Mouse (Mus musculus): Measurements from ENCODE around the gene Cdip1. TPM values are rescaled to one million over a fixed set of nuclear protein-coding genes. Genes with fewer than 3 reads are reported as not detected.
A peak's percentile ranks its signal among the peaks of the same experiment; 100 is the strongest.
"Not testable (repeated sequence)": the region's sequence is repeated elsewhere in the genome, so short reads cannot be mapped to it uniquely, and the experiment has no call there.

The Cdip1 gene
- total RNA-seq, 2 experiments from 2014 or later, result 96.3 to 105 TPM

- DNase-seq, result no peak
Measured at GRCm38 (mm10) chr16:4768719-4769118, 21.4 kb downstream of the Cdip1 start.

GRCm38 (mm10) chr16:4767012-4767790, 22.9 kb downstream of the Cdip1 start:
- no peak for DNase-seq

GRCm38 (mm10) chr16:4765852-4766251, 24.2 kb downstream of the Cdip1 start:
- no peak for DNase-seq

- peak; percentile 36 for DNase-seq
Measured at GRCm38 (mm10) chr16:4763276-4763675, 26.8 kb downstream of the Cdip1 start.

GRCm38 (mm10) chr16:4762437-4762836, 27.7 kb downstream of the Cdip1 start:
- no peak for DNase-seq

- DNase-seq, result not testable (repeated sequence)
Measured at GRCm38 (mm10) chr16:4756660-4757335, 33.3 kb downstream of the Cdip1 start.

- DNase-seq, result no peak
Measured at GRCm38 (mm10) chr16:4754045-4754444, 36.0 kb downstream of the Cdip1 start.

GRCm38 (mm10) chr16:4752155-4752554, 37.9 kb downstream of the Cdip1 start:
- DNase-seq, result no peak

GRCm38 (mm10) chr16:4742186-4742585, 47.9 kb downstream of the Cdip1 start:
- DNase-seq, result no peak

- DNase-seq, result no peak
Measured at GRCm38 (mm10) chr16:4739994-4740393, 50.1 kb downstream of the Cdip1 start.

- no peak for DNase-seq
Measured at GRCm38 (mm10) chr16:4736262-4736661, 53.8 kb downstream of the Cdip1 start.

GRCm38 (mm10) chr16:4730776-4731358, 59.2 kb downstream of the Cdip1 start:
- DNase-seq, result no peak

GRCm38 (mm10) chr16:4727963-4728362, 62.1 kb downstream of the Cdip1 start:
- no peak for DNase-seq

- DNase-seq, result no peak
Measured at GRCm38 (mm10) chr16:4727526-4727925, 62.6 kb downstream of the Cdip1 start.

GRCm38 (mm10) chr16:4726528-4727128, 63.5 kb downstream of the Cdip1 start:
- no peak for DNase-seq

- peak; percentile 96 for DNase-seq
Measured at GRCm38 (mm10) chr16:4725780-4726527, 64.1 kb downstream of the Cdip1 start, which contains the start of gene Hmox2. Gene Hmox2, plus strand, starts transcription at chr16:4726361.

- no peak for DNase-seq
Measured at GRCm38 (mm10) chr16:4725266-4725665, 64.8 kb downstream of the Cdip1 start.

- no peak for DNase-seq
Measured at GRCm38 (mm10) chr16:4722915-4723209, 67.2 kb downstream of the Cdip1 start.

GRCm38 (mm10) chr16:4722128-4722914, 67.8 kb downstream of the Cdip1 start:
- DNase-seq, result no peak

GRCm38 (mm10) chr16:4718753-4719518, 71.2 kb downstream of the Cdip1 start, which contains the start of gene Nmral1:
Gene Nmral1, minus strand, starts transcription at chr16:4719356.
- peak; percentile 63 for DNase-seq

- DNase-seq, result no peak
Measured at GRCm38 (mm10) chr16:4717866-4718265, 72.2 kb downstream of the Cdip1 start.
